Mouse (Mus musculus) kidney, adult 9 months (tissue): ENCODE measurements around the gene Brf1.
A peak's percentile ranks its signal among the peaks of the same experiment; 100 is the strongest.

ENCODE experiments used
- DNase-seq: peaks from one replicate; pipeline ENCODE4 v3.0.0; 2022

Gene Brf1

GRCm38 (mm10) chr12:112938873-112939565 lies 61.5 kb downstream of the Brf1 start:
- DNase-seq: no peak

GRCm38 (mm10) chr12:112938366-112938765 lies 62.1 kb downstream of the Brf1 start:
- no peak for DNase-seq

GRCm38 (mm10) chr12:112937906-112938305 lies 62.6 kb downstream of the Brf1 start:
- DNase-seq: no peak

- no peak for DNase-seq
These were observed 67.9 kb downstream of the Brf1 start for GRCm38 (mm10) chr12:112932647-112933046.

GRCm38 (mm10) chr12:112929562-112930352 lies 70.7 kb downstream of the Brf1 start, which contains the start of gene Jag2:
TSS of gene Jag2 (minus strand) at chr12:112929776.
- DNase-seq: no peak

GRCm38 (mm10) chr12:112928401-112929241 lies 71.9 kb downstream of the Brf1 start:
- no peak for DNase-seq

GRCm38 (mm10) chr12:112927265-112927664 lies 73.2 kb downstream of the Brf1 start:
- no peak for DNase-seq

GRCm38 (mm10) chr12:112925950-112926349 lies 74.6 kb downstream of the Brf1 start:
- no peak for DNase-seq

- DNase-seq: no peak
These were observed 78.0 kb downstream of the Brf1 start for GRCm38 (mm10) chr12:112922541-112922940.

- DNase-seq: no peak
These were observed 79.0 kb downstream of the Brf1 start for GRCm38 (mm10) chr12:112921518-112921917.

- DNase-seq: no peak
These were observed 82.6 kb downstream of the Brf1 start for GRCm38 (mm10) chr12:112917906-112918305.

GRCm38 (mm10) chr12:112917486-112917885 lies 83.0 kb downstream of the Brf1 start:
- DNase-seq: peak; percentile 43

GRCm38 (mm10) chr12:112916698-112917400 lies 83.7 kb downstream of the Brf1 start:
- no peak for DNase-seq

- no peak for DNase-seq
These were observed 84.9 kb downstream of the Brf1 start for GRCm38 (mm10) chr12:112915587-112915986.

- peak; percentile 31 for DNase-seq
These were observed 86.0 kb downstream of the Brf1 start for GRCm38 (mm10) chr12:112914527-112914926.

- DNase-seq: no peak
These were observed 87.4 kb downstream of the Brf1 start for GRCm38 (mm10) chr12:112912951-112913745.

- no peak for DNase-seq
These were observed 88.8 kb downstream of the Brf1 start for GRCm38 (mm10) chr12:112911701-112912100.
